Mouse (Mus musculus): ENCODE data around the gene Usp4.

The Usp4 gene

GRCm38 (mm10) chr9:108342301-108342831 lies 5.3 kb upstream of the Usp4 start:
- DNase-seq (ENCODE audit: low read depth): peak; percentile 44

DNA sequence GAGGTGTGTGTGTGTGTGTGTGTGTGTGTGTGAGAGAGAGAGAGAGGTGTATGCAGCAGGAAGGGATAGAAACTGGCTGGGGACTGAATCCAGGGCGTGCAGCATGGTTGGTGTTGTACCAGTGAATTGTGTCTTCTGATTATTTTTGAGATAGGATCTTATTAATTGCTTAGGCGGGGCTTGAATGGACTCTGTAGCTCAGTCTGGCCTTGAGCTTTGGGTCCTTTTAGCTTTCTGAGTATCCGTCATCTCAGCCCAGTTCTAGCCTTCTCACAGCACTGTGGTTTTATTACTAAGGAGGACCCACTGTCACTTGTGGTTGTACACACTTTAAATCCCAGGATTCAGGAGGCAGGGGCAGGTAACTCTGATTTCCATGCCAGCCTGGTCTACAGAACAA lies 4.3 kb upstream of the Usp4 start:
- no peak for DNase-seq (ENCODE audit: low read depth)

DNA sequence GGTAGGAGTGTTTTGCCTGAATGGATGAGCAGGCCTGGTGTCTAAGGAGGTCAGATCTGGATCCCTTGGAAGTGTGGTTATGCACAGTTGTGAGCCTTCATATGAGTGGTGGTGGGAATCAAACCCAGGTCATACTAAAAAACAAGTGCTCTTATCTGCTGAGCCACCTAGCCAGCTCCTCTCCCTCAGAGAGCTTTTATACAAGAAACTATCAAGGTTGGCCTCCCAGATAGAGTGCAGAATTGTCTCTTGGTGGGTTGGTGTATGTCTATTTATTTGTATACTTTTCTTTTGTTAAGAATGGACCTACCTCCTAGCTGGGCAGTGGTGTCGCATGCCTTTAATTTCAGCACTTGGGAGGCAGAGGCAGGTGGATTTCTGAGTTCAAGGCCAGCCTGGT lies 3.8 kb upstream of the Usp4 start:
- no peak for DNase-seq (ENCODE audit: low read depth)

DNA sequence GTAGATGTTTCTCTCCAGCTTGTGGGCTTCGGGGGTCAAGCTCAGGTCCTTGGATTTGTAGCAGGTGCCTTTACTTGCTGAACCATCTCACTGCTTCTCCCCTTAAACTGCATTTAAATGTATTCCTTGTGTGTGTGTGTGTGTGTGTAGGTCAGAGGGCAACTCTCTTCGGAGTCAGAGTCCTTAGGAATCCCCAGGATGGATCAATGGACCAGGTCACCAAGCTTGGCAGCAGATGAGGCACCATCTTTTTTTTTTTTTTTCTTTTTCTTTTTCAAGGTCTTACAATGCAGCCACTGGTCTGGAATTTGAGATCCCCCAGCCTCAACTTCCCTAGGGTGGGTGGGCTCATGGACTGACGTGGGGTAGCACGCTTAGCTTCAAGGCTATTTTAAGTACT lies 3.2 kb upstream of the Usp4 start:
- DNase-seq (ENCODE audit: low read depth): no peak

GRCm38 (mm10) chr9:108347024-108347423 lies 629 bp upstream of the Usp4 start:
- DNase-seq (ENCODE audit: low read depth): no peak

DNA sequence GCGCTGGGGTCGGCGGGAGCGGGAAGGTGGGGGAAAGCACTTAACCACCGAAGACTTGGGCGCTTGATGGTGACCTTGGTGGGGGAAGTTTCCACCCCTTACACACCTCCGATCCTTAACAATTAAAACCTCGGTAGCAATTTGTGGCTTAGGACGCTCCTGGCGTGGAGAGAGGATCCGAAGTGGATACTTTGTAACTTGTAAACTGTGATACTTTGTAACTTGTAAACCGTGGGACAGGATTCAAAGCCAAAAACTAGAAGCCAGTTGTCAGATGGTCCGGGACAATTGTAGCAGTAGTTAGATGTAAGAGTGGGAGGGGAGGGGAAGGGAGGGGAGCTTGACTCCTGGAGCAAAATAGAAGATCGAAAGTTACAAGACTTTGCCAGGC lies 632 bp downstream of the Usp4 start:
- DNase-seq (ENCODE audit: low read depth): no peak

DNA sequence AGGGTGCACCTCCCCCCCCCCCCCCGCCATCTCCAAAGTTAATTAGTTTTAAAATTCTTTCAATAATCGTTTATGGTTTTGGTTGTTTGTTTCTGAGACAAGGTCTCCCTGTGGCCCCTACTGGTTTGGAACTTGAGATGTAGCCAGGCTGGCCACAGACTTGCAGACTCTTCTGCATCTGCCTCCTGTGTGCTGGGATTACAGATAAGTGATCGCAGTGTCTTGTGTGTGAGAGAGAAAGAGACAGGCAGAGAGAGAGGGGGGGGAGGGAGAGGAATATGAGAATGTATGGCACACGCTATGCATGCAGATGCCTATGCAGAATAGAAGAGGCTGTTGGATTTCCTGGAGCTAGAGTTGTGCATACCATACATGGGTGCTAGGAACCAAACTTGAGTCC lies 2.1 kb downstream of the Usp4 start:
- no peak for DNase-seq (ENCODE audit: low read depth)

DNA sequence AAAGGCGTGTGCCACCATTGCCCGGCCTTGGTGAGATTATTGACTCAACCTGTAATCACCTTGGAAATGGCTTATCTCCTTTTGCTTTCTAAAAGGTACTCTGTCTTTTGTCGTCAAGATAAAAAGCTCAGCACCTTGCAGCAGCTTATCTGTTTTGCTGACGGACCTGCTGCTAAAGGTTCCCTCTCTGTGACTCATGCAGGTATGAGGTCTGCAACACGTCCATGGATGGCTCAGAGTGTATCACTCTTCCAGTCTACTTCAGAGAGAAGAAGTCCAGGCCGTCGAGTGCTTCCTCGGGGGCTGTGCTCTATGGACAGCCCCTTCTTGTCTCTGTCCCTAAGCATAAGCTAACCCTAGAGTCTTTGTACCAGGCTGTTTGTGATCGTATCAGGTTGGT lies 30.6 kb downstream of the Usp4 start:
- DNase-seq (ENCODE audit: low read depth): no peak

GRCm38 (mm10) chr9:108378736-108379135 lies 31.1 kb downstream of the Usp4 start:
- DNase-seq (ENCODE audit: low read depth): no peak

GRCm38 (mm10) chr9:108379294-108379693 lies 31.6 kb downstream of the Usp4 start:
- no peak for DNase-seq (ENCODE audit: low read depth)

DNA sequence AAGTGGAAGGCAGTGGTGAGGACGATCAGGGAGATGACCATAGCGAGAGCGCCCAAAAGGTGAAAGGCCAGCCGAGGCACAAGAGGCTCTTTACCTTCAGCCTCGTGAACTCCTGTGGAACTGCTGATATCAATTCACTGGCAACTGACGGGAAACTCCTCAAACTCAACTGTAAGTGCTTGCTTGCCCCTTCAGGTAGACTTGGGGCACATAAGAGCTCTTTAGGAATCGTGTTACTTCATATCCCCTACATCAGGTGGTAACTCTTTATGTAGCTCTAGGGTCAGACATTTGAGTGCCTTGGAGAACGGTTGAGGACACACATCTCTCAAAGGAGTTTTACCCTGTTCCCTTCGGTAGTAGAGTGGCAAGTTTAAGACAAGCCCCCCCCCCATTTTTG lies 33.7 kb downstream of the Usp4 start:
- no peak for DNase-seq (ENCODE audit: low read depth)

DNA sequence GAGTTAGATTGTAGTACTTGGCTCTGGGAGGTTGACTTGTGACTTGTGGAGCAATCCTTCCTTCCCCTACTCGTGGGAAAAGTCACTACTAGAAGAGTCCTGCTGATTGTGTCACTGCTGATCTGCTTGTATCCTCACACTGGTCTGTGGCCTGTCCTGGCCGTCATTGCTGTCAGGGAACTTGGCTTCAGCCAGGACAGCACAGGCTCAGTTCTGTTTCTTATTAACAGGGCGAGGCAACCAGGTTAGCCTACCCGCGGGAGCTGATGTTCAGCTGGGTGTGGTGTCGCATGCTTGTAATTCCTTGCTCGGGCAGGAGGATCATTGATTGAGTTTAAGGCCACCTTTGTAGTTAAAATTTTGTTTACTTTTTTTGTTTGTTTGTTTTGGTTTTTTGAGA lies 37.4 kb downstream of the Usp4 start:
- DNase-seq (ENCODE audit: low read depth): no peak

GRCm38 (mm10) chr9:108386816-108387215 lies 39.2 kb downstream of the Usp4 start:
- no peak for DNase-seq (ENCODE audit: low read depth)

- DNase-seq (ENCODE audit: low read depth): no peak
Measured at GRCm38 (mm10) chr9:108388601-108389000, 40.9 kb downstream of the Usp4 start.

DNA sequence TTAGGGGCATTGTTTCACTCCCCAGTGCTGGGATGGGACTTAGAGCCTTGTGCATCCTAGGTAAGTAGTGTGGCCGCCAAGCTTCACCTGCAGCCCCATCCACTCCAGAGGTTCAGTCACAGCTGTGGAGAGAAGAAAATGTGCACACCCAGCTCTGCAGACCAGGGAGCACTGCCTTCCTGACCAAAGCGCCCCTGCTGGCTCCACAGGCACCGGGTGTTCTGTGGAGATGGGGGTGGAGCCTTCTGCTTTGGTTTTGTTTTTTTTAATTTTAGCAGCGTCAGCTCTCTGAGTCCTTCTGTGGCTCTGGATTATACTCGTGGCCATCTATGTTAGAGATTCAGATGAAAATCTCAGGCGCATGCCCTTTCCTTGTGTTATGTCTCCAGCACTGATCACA lies 41.6 kb downstream of the Usp4 start:
- DNase-seq (ENCODE audit: low read depth): no peak

GRCm38 (mm10) chr9:108392676-108393075 lies 45.0 kb downstream of the Usp4 start, which contains the start of gene 1700102P08Rik:
Gene 1700102P08Rik (plus strand): TSS chr9:108392805.
- DNase-seq (ENCODE audit: low read depth): no peak

GRCm38 (mm10) chr9:108394191-108394590 lies 46.5 kb downstream of the Usp4 start:
- no peak for DNase-seq (ENCODE audit: low read depth)

- DNase-seq (ENCODE audit: low read depth): no peak
Measured at GRCm38 (mm10) chr9:108395427-108395826, 47.8 kb downstream of the Usp4 start.

DNA sequence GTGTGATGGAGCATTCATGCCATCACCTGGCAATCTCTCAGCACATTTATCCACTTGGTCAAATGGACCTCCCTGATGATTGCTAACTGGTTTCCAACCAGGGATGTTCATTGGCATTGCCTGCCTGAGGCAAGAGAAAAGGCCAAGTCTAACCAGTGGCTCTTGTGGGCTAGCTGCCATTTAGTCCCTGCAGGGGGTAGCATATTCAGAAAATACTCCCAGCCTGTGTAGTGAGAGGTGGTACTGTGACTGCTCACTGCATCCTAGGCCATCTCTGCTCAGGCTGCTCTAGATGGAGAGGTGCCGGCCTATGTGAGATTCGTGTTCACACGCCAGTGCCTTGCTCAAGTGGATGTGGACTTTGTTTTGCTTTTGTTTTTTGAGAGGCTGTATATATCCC lies 50.7 kb downstream of the Usp4 start:
- no peak for DNase-seq (ENCODE audit: low read depth)

GRCm38 (mm10) chr9:108401186-108401960 lies 53.7 kb downstream of the Usp4 start:
- no peak for DNase-seq (ENCODE audit: low read depth)

DNA sequence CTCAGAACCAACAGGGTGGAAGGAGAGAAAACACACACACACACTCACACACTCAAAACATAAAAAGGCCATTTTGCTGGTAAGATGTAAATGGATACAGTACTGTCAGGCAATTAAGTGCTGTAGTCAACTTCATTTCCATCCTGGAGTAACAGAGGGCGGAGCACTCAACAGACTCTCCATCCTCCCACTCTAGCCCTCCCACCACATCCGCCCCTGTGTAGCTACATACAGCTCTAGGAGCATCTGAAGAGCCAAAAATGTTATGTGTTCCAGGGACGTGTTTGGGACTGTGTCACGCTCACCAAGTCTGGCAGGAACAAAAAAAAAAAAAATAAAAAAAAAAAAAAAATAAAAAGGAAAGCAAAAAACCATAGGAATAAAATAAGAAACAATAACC lies 55.4 kb downstream of the Usp4 start:
- no peak for DNase-seq (ENCODE audit: low read depth)

DNA sequence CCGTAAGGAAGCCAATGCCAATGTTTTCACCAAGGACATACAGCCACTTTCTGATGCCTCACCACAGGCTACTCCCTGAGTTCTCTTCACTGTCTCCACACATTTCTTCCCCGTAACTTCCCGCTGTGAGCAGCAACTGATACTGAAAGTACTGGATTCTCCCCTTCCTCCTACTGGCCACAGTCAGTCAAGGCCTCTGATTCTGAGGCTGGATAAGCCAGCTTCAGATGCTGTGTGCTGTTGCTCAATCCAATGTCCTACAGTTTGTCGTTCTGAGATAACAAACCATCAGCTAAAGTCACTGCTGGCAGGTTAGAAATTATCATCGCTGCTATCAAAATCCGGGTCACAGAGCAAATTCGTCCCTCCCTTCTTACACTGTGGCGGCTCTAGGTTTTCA lies 56.8 kb downstream of the Usp4 start:
- DNase-seq (ENCODE audit: low read depth): no peak

DNA sequence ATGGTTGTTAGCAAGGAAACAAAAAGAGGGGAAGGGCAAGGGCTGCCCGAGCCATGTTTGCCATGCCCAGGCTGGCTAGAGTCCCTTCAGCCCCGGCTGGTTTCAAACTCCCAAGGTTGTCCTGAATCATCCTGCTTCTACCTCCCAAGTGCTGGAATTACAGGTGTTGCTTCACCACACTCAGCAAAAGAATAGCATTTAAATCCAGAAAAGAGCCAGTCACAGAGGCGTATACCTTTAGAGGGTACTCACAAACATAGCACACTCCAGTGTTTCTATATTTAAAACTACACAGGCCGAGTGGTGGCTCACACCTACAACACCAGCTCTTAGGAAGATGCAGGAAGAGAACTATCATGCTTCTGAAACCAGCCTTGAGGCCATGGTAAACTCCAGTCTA lies 61.9 kb downstream of the Usp4 start:
- no peak for DNase-seq (ENCODE audit: low read depth)

DNA sequence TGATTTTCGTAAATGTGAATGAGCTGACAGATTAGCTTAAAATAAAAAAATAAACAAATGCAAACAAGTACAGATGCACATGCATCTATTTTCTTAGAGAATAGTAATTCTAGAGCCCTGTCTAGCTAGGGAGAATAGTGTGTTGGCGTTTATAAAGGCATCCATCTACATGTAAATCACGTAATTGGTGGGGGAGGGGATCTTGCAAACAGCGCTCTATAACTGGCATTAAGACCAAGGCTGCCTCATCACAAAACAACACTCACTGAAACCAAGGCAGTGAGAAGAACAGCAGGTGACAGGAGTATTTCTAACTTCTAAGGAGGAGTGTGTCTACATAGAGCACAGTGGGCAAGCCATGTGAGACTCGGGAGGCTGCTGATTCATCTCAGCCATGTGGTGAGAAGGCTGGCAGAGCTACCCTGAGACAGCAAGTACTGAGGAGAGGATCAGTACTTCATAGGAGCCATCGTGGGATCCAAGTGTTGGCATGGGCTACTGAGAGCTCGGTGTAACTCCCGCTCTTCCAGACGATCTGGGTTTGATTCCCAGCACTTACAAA lies 63.8 kb downstream of the Usp4 start:
- no peak for DNase-seq (ENCODE audit: low read depth)

Data from c-Kit-positive CD71-negative TER-119-negative erythroid progenitor cells, embryonic 14.5 days (primary cell).